Mouse (Mus musculus) heart, embryonic 10.5 days (tissue): ENCODE data around the gene Ints12. TPM values are rescaled to one million over a fixed set of nuclear protein-coding genes. Genes with fewer than 3 reads are reported as not detected.

Experiments used
- DNase-seq: peaks from one replicate; pipeline ENCODE4 v3.0.0-alpha.2; 2017; ENCODE audit warnings: low spot score
- H3K27ac ChIP-seq: fragments of 300-500 bp; sonication (generic); 2 replicates; pipeline ENCODE4 v1.5.1; 2016; ENCODE audit warnings: mild to moderate bottlenecking
- H3K27me3 ChIP-seq: fragments of 300-500 bp; sonication (generic); 2 replicates; pipeline ENCODE4 v1.6.1; 2016; ENCODE audit warnings: mild to moderate bottlenecking; ENCODE audit not compliant: poor library complexity, insufficient read depth, severe bottlenecking
- H3K36me3 ChIP-seq: fragments of 300-500 bp; sonication (generic); 2 replicates; pipeline ENCODE4 v1.6.1; 2016; ENCODE audit warnings: mild to moderate bottlenecking, moderate library complexity
- H3K4me1 ChIP-seq: fragments of 300-500 bp; sonication (generic); 2 replicates; pipeline ENCODE4 v1.6.1; 2016; ENCODE audit warnings: mild to moderate bottlenecking
- H3K4me3 ChIP-seq: fragments of 300-500 bp; sonication (generic); 2 replicates; pipeline ENCODE4 v1.5.1; 2016; ENCODE audit warnings: mild to moderate bottlenecking, moderate library complexity
- H3K9me3 ChIP-seq: fragments of 300-500 bp; sonication (generic); 2 replicates; pipeline ENCODE4 v1.6.1; 2016; ENCODE audit warnings: mild to moderate bottlenecking, moderate library complexity
- WGBS: fragments of 180-500 bp; shearing (Covaris S2); methylation state at CpG from one replicate; pipeline ENCODE4 v1.1.7; 2016; 5-methylcytosine and 5-hydroxymethylcytosine counted together
- polyA plus RNA-seq: library from polyadenylated mRNA; unstranded; fragments of >200 nt; fragmentation: Nextera tagmentation; extraction: Ambion mirVana; gene quantifications from 2 replicates; pipeline ENCODE4 v1.2.1, GENCODE M21; 2016

The Ints12 gene
- polyA plus RNA-seq, 1 experiment from 2014 or later: 16.9 TPM

- Histone ChIP-seq H3K27me3 (no peaks in the 10 kb centered on the region), H3K4me3 (no peak overlapping the region), H3K27ac (no peak overlapping the region), H3K36me3 (peaks cover 50% of the 10 kb centered on the region), H3K4me1 (no peaks in the 10 kb centered on the region), H3K9me3 (no peaks in the 10 kb centered on the region)
- WGBS: 91% methylated on average over 2 of the region's 2 CpGs
- no peak for DNase-seq
Observed at GRCm38 (mm10) chr3:133098909-133099308, 7.3 kb downstream of the Ints12 start.

GRCm38 (mm10) chr3:133103768-133104167, 12.1 kb downstream of the Ints12 start:
- H3K36me3 ChIP-seq: peaks cover 70% of the 10 kb centered on the region
- no peaks in the 10 kb centered on the region for H3K27me3 ChIP-seq
- no peaks in the 10 kb centered on the region for H3K9me3 ChIP-seq
- no peak overlapping the region for H3K27ac ChIP-seq
- no peaks in the 10 kb centered on the region for H3K4me1 ChIP-seq
- 86% methylated on average over 3 of the region's 3 CpGs for WGBS
- H3K4me3 ChIP-seq: no peak overlapping the region
- DNase-seq: no peak

GRCm38 (mm10) chr3:133104436-133104835, 12.8 kb downstream of the Ints12 start:
- peaks cover 76% of the 10 kb centered on the region for H3K36me3 ChIP-seq
- 92% methylated on average over 3 of the region's 3 CpGs for WGBS

GRCm38 (mm10) chr3:133108731-133109130, 17.1 kb downstream of the Ints12 start:
- Histone ChIP-seq H3K4me1 (no peaks in the 10 kb centered on the region), H3K9me3 (no peaks in the 10 kb centered on the region), H3K27me3 (no peaks in the 10 kb centered on the region), H3K4me3 (no peak overlapping the region), H3K27ac (no peak overlapping the region), H3K36me3 (peaks cover 53% of the 10 kb centered on the region)
- WGBS: 95% methylated on average over 4 of the region's 4 CpGs
- DNase-seq: no peak

More at GRCm38 (mm10) chr3:133104436-133104835, 12.8 kb downstream of the Ints12 start:
- Histone ChIP-seq H3K9me3 (no peaks in the 10 kb centered on the region), H3K27ac (no peak overlapping the region), H3K4me1 (no peaks in the 10 kb centered on the region), H3K27me3 (no peaks in the 10 kb centered on the region), H3K4me3 (no peak overlapping the region)
- no peak for DNase-seq

- H3K27ac ChIP-seq: no peak overlapping the region
- H3K36me3 ChIP-seq: peaks cover 44% of the 10 kb centered on the region
- H3K27me3 ChIP-seq: no peaks in the 10 kb centered on the region
- no peak overlapping the region for H3K4me3 ChIP-seq
- no peaks in the 10 kb centered on the region for H3K9me3 ChIP-seq
- H3K4me1 ChIP-seq: no peaks in the 10 kb centered on the region
- 90% methylated on average over 4 of the region's 4 CpGs for WGBS
- no peak for DNase-seq
Observed at GRCm38 (mm10) chr3:133109844-133110243, 18.2 kb downstream of the Ints12 start.

GRCm38 (mm10) chr3:133111741-133112140, 20.1 kb downstream of the Ints12 start:
- Histone ChIP-seq H3K36me3 (peaks cover 31% of the 10 kb centered on the region), H3K4me3 (no peak overlapping the region), H3K27me3 (no peaks in the 10 kb centered on the region), H3K4me1 (no peaks in the 10 kb centered on the region), H3K27ac (no peak overlapping the region), H3K9me3 (no peaks in the 10 kb centered on the region)
- no peak for DNase-seq
- WGBS: 27% methylated on average over 2 of the region's 2 CpGs

- Histone ChIP-seq H3K4me3 (no peak overlapping the region), H3K27ac (no peak overlapping the region), H3K4me1 (no peaks in the 10 kb centered on the region), H3K27me3 (no peaks in the 10 kb centered on the region), H3K9me3 (no peaks in the 10 kb centered on the region), H3K36me3 (peaks cover 19% of the 10 kb centered on the region)
- 52% methylated on average over 1 of the region's 1 CpGs for WGBS
- no peak for DNase-seq
Observed at GRCm38 (mm10) chr3:133113281-133113680, 21.6 kb downstream of the Ints12 start.

- Histone ChIP-seq H3K27me3 (no peaks in the 10 kb centered on the region), H3K4me1 (no peaks in the 10 kb centered on the region), H3K36me3 (no peaks in the 10 kb centered on the region), H3K27ac (no peak overlapping the region), H3K9me3 (no peaks in the 10 kb centered on the region), H3K4me3 (no peak overlapping the region)
- WGBS: 89% methylated on average over 5 of the region's 5 CpGs
- DNase-seq: no peak
Observed at GRCm38 (mm10) chr3:133131372-133131771, 39.7 kb downstream of the Ints12 start.

- 71% methylated on average over 8 of the region's 8 CpGs for WGBS
- H3K27me3 ChIP-seq: no peaks in the 10 kb centered on the region
- H3K27ac ChIP-seq: no peak overlapping the region
- no peak overlapping the region for H3K4me3 ChIP-seq
- no peaks in the 10 kb centered on the region for H3K4me1 ChIP-seq
- H3K36me3 ChIP-seq: no peaks in the 10 kb centered on the region
- H3K9me3 ChIP-seq: no peaks in the 10 kb centered on the region
- DNase-seq: no peak
Observed at GRCm38 (mm10) chr3:133132611-133133010, 41.0 kb downstream of the Ints12 start.

- DNase-seq: no peak
- Histone ChIP-seq H3K36me3 (no peaks in the 10 kb centered on the region), H3K27ac (no peak overlapping the region), H3K9me3 (no peaks in the 10 kb centered on the region), H3K27me3 (no peaks in the 10 kb centered on the region), H3K4me1 (no peaks in the 10 kb centered on the region), H3K4me3 (no peak overlapping the region)
- 84% methylated on average over 6 of the region's 6 CpGs for WGBS
Observed at GRCm38 (mm10) chr3:133141877-133142276, 50.2 kb downstream of the Ints12 start.

GRCm38 (mm10) chr3:133144511-133145147, 53.0 kb downstream of the Ints12 start:
- no peak for DNase-seq
- 81% methylated on average over 6 of the region's 6 CpGs for WGBS

GRCm38 (mm10) chr3:133151629-133152028, 60.0 kb downstream of the Ints12 start:
- 83% methylated on average over 6 of the region's 6 CpGs for WGBS
- no peak overlapping the region for H3K27ac ChIP-seq
- H3K9me3 ChIP-seq: no peaks in the 10 kb centered on the region
- no peaks in the 10 kb centered on the region for H3K36me3 ChIP-seq
- DNase-seq: no peak
- H3K4me1 ChIP-seq: no peaks in the 10 kb centered on the region
- no peaks in the 10 kb centered on the region for H3K27me3 ChIP-seq
- no peak overlapping the region for H3K4me3 ChIP-seq

More at GRCm38 (mm10) chr3:133144511-133145147, 53.0 kb downstream of the Ints12 start:
- H3K4me3 ChIP-seq: no peak overlapping the region
- no peak overlapping the region for H3K27ac ChIP-seq
- no peaks in the 10 kb centered on the region for H3K4me1 ChIP-seq
- no peaks in the 10 kb centered on the region for H3K27me3 ChIP-seq
- no peaks in the 10 kb centered on the region for H3K9me3 ChIP-seq
- H3K36me3 ChIP-seq: no peaks in the 10 kb centered on the region

GRCm38 (mm10) chr3:133152831-133153230, 61.2 kb downstream of the Ints12 start:
- Histone ChIP-seq H3K27ac (no peak overlapping the region), H3K4me1 (no peaks in the 10 kb centered on the region), H3K27me3 (no peaks in the 10 kb centered on the region), H3K36me3 (no peaks in the 10 kb centered on the region), H3K9me3 (no peaks in the 10 kb centered on the region), H3K4me3 (no peak overlapping the region)
- DNase-seq: no peak
- WGBS: 38% methylated on average over 1 of the region's 1 CpGs

- Histone ChIP-seq H3K4me3 (no peak overlapping the region), H3K4me1 (no peaks in the 10 kb centered on the region), H3K36me3 (no peaks in the 10 kb centered on the region), H3K27ac (no peak overlapping the region), H3K27me3 (no peaks in the 10 kb centered on the region), H3K9me3 (no peaks in the 10 kb centered on the region)
- 77% methylated on average over 6 of the region's 6 CpGs for WGBS
- no peak for DNase-seq
Observed at GRCm38 (mm10) chr3:133153629-133154028, 62.0 kb downstream of the Ints12 start.
